Mouse (Mus musculus) mouse embryonic stem cell (cell line): ENCODE measurements around the gene Btbd35f8.
"Not testable (repeated sequence)": the region's sequence is repeated elsewhere in the genome, so short reads cannot be mapped to it uniquely, and the experiment has no call there.

Experiments
- in situ Hi-C, 2 experiments: fragments of 300-500 bp; cut with MboI; formaldehyde crosslinking; loops; 1 replicate in 1 of 2; 3 replicates in 1 of 2; pipeline ENCODE4 v1.14.3; 2019 to 2020; ENCODE audit warnings: low sequenced_read_pairs in 2 of 2, low pct_unique_long_range_greater_than_20kb in 1 of 2, mixed read lengths in 1 of 2; ENCODE audit not compliant: unreplicated experiment in 1 of 2

Gene Btbd35f8

DNA sequence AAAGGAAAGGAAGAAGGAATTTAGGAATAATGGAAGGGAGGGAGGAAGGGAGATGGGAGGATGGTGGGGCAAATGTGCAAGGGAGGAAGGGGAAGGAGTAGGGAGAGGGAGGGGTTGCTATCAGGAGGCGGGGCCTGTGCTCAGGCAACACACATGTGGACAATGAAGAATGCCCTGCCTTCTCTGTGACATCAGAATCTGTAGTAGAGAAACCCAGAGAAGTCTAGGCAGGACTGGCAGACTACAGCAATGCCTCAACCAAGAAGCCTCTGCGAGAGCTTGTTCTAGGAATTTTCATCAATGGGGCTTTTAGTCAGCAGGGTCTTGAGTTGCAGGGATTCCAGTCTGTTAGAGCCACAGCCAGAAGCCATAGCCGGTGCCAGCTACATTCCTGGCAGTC, at the start of gene Btbd35f8:
Gene Btbd35f8, plus strand, starts transcription at position 301 of the 400 bp plus-strand sequence.
- in situ Hi-C loops, result not testable (repeated sequence)
